Mouse (Mus musculus) inflammation-experienced regulatory T-cells, adult 6 months (primary cell): ENCODE measurements around the gene Dhx35. TPM values are rescaled to one million over a fixed set of nuclear protein-coding genes. Genes with fewer than 3 reads are reported as not detected.

Experiments
- ATAC-seq: one replicate; pipeline ENCODE4 v1.8.0; 2017
- polyA plus RNA-seq, 3 experiments: library from polyadenylated mRNA; unstranded; fragments of 100-300 nt; shearing (Covaris generic); gene quantifications; one replicate each; pipeline ENCODE4 v1.2.1; 2017

The Dhx35 gene
- polyA plus RNA-seq, 3 experiments from 2014 or later: 12.7 to 16.1 (median 14.1) TPM

DNA sequence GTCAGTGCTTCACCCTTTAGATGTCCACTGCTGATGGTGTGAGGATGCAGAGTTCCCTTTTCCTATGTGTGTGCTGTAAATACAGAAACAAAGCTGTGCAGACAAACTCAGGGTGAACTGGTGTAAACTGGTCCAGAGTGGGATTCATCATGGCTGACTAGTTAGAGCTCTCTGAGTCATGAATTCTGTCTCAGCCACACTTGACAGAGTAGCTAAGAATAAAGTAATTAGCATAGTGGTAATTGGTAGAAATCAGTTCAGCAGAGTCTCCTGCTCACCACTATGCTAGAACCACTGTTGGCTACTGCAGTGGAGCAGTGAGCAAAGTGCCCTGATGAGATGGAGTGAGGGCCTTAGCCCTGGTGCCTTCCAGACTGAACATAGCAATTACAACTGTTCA is 21.1 kb downstream of the Dhx35 start:
- no peak for ATAC-seq

- ATAC-seq: no peak
Measured at GRCm38 (mm10) chr2:158816239-158816638, 21.6 kb downstream of the Dhx35 start.

- no peak for ATAC-seq
Measured at GRCm38 (mm10) chr2:158817708-158818107, 23.1 kb downstream of the Dhx35 start.

DNA sequence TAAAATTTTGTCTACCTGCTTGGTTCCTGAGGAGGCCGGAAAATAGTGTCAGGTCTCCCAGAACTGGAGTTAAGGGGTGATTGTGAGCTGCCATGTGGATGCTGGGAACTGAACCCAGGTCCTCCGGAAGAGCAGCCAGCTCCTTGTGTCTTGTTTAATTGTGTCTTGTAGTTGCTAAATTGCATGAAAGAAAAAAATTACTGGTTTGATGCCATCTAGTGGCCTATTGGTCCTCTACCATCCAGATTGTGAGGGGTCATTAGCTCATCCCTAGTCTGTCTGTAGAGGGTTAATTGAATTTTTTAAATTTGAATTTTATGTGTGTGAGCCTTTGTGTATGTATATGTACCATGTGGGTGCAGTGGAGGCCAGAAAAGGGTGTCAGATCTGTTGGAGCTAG is 33.5 kb downstream of the Dhx35 start:
- no peak for ATAC-seq

- ATAC-seq: no peak
Measured at GRCm38 (mm10) chr2:158829746-158830145, 35.1 kb downstream of the Dhx35 start.

- no peak for ATAC-seq
Measured at GRCm38 (mm10) chr2:158833221-158833620, 38.6 kb downstream of the Dhx35 start.

DNA sequence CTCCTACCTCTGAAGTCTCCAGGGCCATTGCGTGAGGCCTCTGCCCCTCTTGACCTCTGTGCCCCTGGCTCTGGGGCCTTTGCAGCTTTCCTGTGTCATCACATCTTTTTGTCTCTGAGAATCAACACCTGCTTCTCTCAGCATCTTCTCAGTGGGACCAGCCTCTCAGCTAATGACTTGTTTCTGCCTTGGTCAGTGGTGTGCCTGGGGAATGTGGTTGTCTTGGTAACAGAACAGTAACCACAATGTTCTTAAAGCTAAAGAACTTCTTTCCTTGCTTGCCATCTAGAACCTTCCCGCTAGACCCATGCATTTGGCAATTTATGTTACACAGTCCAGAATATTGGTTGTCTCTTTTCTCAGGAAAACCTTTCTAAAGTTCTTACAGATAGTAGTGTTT is 39.0 kb downstream of the Dhx35 start:
- ATAC-seq: no peak

- ATAC-seq: no peak
Measured at GRCm38 (mm10) chr2:158843287-158843686, 48.7 kb downstream of the Dhx35 start.

DNA sequence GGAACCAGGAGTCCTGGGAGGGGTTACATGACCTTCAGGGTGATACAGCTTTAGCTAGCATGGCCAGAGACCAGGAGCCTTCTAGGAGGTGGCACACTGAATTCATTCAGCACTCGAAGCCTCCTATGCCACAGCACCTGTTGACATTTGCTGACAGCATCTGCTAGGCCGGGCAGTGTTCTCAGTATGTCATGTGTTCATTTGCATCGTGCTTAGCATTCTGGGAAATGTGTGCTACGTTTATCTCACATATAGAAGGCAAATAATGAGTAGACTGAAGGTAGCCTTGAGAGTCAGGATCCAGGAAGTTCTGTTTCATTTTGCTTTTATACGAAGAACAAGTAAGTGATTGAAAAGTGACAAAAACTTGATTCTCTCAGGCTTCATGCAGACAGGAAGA is 50.4 kb downstream of the Dhx35 start:
- ATAC-seq: no peak

DNA sequence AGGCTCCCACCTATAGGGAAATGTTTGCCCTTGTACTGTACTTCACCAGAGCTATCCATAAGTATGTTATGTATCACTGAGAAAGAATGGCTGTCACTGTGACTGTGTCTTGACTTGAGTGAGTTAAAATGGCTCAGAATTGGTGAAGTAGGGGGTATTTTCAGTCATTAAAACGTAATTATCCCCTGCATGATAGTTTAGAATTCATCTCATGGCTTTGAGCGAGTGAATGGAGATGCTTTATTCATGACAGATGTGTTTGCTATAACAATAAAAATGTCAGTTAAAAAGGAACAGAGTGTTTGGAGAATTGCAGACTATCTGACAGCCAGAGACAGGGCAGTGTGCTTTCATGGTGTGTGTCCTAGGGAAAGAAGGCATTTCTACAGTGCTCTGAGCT is 51.6 kb downstream of the Dhx35 start:
- no peak for ATAC-seq

GRCm38 (mm10) chr2:158847991-158848390 is 53.4 kb downstream of the Dhx35 start:
- no peak for ATAC-seq

GRCm38 (mm10) chr2:158849416-158849815 is 54.8 kb downstream of the Dhx35 start:
- no peak for ATAC-seq

DNA sequence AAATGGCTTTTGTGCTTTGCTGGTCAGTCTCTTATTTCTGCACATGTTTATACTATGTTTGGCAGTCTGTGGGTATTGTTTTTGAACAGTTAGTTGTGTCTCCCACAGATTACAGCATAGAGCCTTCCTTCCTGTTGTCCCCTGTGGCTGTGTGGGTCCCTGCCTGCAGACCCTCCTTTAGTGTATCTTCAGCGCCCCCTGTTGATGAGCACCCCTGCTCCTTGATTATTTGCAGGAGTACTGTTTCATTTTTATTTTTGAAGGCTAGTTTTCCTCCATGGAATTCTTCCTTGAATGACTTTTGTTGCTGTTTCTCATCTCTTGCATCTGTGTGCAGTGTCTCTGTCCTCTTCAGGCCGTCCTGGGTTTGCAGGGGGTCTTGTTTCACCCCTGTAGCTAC is 58.0 kb downstream of the Dhx35 start:
- no peak for ATAC-seq

GRCm38 (mm10) chr2:158856896-158857499 is 62.4 kb downstream of the Dhx35 start:
- ATAC-seq: no peak

GRCm38 (mm10) chr2:158857579-158857978 is 63.0 kb downstream of the Dhx35 start:
- no peak for ATAC-seq

- no peak for ATAC-seq
Measured at GRCm38 (mm10) chr2:158861115-158861514, 66.5 kb downstream of the Dhx35 start.

DNA sequence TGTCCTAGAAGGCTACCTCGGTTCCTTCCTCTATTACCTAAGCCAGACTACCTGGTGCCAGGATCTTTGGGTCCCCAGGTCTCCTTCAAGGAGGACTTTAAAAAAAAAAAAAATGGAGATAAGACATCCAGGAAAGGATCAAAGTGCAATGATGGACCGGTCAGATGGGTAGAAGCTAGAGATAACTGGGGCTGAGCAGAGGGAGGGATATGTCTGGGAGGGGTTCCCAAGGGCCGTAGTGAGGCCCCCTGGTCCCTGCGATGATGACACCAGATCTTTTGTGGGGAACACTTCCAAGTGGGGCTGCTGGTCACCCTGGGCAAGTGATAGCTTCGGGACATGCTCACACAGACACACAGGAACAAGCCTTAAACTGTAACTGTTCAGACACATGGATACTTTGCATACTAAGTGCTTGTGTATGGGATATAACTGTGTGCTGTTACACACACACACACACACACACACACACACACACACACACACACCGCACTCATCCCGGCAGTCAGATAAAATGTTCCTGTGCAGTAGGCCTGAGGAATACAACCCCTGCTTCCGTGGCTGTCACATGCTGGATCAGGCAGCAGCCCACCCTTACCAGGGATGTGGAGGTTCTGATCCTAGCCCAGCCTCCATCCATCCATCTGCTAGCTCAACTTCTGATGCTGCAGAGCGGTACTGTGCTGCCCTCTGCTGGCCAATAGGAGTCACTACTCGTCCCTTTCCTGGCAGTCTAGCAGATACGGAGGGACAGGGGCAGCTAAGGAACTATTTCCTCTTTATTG is 68.9 kb downstream of the Dhx35 start:
- no peak for ATAC-seq

- ATAC-seq: no peak
Measured at GRCm38 (mm10) chr2:158864126-158864458, 69.5 kb downstream of the Dhx35 start.

DNA sequence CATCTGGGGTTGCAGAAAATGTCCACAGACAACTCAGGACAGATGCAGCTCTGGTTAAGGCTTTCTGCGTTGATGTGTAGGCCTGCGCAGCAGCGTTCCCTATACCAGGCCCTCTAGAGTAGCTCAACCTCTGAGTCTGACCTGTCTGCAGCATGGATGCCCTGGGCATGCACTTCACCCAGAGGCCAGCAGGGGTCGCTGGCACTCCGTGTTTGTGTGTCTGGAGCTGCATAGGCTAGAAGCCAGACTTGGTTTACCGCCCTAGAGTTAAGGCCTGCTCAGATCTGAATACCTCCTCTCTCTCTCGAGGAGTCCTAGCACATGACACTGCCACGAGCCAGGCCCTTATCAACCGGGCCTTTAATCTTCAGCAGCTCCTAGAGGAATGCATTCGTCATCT is 70.8 kb downstream of the Dhx35 start:
- no peak for ATAC-seq

DNA sequence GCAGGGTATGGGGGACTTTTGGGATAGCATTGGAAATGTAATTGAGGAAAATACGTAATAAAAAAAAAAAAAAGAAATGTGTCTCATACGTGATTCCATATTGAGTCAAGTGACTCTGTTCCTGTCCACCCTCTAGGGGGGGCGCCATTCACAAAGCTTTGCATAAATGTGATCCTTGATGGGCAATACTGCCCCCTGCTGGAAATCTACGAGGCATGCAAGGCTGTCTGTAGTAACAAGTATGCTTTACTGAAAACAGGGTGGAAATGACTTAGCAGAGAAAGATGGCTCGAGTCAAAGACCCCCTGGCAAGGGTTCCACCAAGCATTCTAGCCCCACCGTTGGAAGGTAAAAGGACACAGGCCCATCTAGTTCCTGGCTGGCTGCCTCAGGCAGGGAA is 92.0 kb downstream of the Dhx35 start:
- no peak for ATAC-seq

GRCm38 (mm10) chr2:158888531-158888930 is 93.9 kb downstream of the Dhx35 start:
- ATAC-seq: no peak

DNA sequence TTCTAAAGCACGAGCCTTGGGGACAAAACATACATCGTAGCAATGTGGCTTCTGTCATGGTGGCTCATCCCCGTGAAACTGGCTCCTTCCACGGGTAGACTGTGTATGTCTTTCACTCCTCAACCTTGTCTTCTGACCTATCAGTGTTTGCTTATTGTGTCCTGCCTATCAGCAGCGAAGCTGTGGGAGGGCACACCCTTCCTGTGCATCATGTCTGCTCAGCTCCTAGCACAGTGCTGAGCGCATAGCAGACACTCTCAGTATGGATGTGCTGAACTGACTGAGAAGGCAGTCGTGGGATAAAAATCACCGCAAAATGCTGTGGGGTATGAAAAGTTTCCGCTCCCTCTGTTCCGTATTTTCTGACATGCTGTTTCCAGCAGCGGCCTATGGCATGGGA is 94.6 kb downstream of the Dhx35 start:
- ATAC-seq: no peak

GRCm38 (mm10) chr2:158891319-158891718 is 96.7 kb downstream of the Dhx35 start:
- no peak for ATAC-seq

GRCm38 (mm10) chr2:158893171-158893853 is 98.7 kb downstream of the Dhx35 start:
- no peak for ATAC-seq
